Mouse (Mus musculus) G1E-ER4 (cell line): ENCODE measurements around the gene Sema4d. TPM values are rescaled to one million over a fixed set of nuclear protein-coding genes. Genes with fewer than 3 reads are reported as not detected.

Experiments used
- GATA1 ChIP-seq: IDR thresholded peaks from one replicate; pipeline ENCODE4 v1.8.0; 2012; ENCODE audit warnings: low read length, inconsistent platforms
- polyA plus RNA-seq: library from polyadenylated mRNA; stranded (reverse); fragments of >175 nt; gene quantifications from 2 replicates; pipeline ENCODE4 v1.2.3, GENCODE M21; 2012

The Sema4d gene
- polyA plus RNA-seq, 1 experiment = 76.3 TPM

GRCm38 (mm10) chr13:51638958-51639357 is 154.6 kb downstream of the Sema4d start:
- TF ChIP-seq GATA1 = no peak

Other genes starting within 250 kb of the Sema4d start
- not detected in 2 replicates for gene Shc3, start 224.3 kb downstream of the Sema4d start, polyA plus RNA-seq
- 48.0 and 234 TPM in 2 replicates for gene Cks2, start 148.5 kb downstream of the Sema4d start, polyA plus RNA-seq
- 26.4 and 27.8 TPM in 2 replicates for gene Secisbp2, start 142.1 kb downstream of the Sema4d start, polyA plus RNA-seq
- gene Gadd45g, start 52.9 kb upstream of the Sema4d start, polyA plus RNA-seq = 23.2 and 29.4 TPM in 2 replicates